Mouse (Mus musculus): ENCODE data around the gene Gemin5.
"Not testable (repeated sequence)": the region's sequence is repeated elsewhere in the genome, so short reads cannot be mapped to it uniquely, and the experiment has no call there.

Gemin5 gene

DNA sequence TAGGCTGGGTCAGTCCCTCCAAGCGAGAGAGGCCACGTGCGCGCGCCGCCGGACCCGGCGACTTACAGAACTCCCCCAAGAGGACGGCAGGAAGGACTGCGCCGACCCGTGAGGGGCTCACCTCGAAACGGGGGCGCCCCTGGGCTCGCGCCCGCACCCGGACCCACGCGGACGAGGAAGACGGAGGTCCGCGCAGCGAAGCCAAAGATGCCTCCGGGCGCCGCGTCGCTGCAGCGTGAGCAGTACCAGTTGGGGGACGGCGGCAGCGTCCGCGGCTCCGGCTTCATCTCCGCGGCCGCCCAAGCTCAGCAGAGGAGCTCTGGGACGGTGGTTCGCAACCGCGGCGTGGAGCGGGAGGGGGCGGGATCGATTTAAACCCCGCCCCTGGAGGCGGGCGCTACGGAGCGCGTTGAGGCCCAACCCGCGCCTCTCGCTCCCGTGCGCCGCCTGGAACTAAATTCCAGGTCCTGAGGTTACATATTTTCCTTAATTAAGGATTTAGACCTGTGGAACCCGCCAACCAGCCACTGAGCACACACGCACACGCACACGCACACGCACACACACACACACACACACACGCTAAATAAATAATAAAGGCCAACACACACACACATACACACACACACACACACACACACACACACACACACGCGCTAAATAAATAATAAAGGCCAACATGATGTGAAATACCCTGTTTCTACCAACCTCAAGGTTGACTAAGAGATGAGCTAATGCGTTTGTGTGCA lies at the start of gene Gemin5:
Gemin5 (minus strand) TSS at position 373 of the 749 bp plus-strand sequence.
- peak; percentile 39 for DNase-seq (ENCODE audit: extremely low read depth, low read depth)

DNA sequence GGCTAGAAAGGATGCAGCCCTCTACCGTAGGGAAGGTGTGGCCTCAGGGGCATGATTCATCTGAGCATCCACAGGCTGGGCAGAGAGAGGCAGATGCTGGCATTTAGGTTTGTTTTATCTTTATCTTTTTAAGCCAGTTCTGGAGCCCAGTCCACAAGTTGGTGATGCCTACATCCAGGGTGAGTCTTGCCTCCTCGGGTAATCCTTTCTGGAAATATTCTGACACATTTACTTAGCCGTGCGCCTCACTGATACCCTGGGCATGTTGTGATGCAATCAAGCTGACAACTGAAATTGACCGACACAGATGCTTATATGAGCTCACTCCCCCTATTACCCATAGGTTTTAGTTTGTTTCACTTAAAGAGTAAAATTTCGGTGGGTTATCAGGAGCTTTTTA lies 48.5 kb upstream of the Gemin5 start:
- DNase-seq (ENCODE audit: extremely low read depth, low read depth), result no peak

DNA sequence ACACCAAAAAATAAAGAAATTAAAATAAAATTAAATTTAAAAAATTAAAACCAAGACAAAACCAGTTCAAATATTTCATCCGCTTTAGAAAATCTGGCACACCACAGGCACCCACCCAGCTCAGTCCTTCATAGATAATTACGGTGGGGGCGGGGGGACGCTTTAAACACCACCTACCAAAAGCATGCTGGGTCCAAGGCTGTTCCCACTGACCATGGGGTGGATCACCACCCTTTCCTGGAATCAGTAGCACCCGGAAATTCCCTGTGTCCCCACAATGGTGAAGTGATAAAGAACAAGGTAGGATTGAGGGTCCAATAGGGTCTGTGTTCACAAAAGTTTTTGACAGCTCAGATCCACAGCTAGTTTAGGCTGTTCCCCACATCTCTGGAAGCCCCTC lies 47.5 kb upstream of the Gemin5 start:
- no peak for DNase-seq (ENCODE audit: extremely low read depth, low read depth)

DNA sequence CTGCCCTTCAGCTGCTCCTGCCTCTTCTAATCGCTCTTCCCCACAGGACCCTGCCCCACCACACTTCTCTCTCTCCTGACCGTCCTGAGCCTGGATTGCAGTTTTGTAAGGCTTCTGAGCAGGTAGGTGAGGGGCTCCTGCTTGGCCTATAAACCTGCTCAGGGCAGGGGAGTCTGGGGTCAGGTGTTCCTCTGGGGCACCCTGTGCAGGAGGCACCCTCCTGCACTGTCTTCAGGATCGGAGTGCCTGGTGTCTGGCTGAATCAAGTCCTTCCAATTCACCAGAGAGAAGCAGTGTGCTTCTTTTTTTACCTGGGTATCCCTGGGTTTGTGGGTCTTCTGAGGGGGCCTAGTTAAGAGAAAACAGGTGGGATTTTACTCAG lies 46.7 kb upstream of the Gemin5 start:
- DNase-seq (ENCODE audit: extremely low read depth, low read depth), result not testable (repeated sequence)

DNA sequence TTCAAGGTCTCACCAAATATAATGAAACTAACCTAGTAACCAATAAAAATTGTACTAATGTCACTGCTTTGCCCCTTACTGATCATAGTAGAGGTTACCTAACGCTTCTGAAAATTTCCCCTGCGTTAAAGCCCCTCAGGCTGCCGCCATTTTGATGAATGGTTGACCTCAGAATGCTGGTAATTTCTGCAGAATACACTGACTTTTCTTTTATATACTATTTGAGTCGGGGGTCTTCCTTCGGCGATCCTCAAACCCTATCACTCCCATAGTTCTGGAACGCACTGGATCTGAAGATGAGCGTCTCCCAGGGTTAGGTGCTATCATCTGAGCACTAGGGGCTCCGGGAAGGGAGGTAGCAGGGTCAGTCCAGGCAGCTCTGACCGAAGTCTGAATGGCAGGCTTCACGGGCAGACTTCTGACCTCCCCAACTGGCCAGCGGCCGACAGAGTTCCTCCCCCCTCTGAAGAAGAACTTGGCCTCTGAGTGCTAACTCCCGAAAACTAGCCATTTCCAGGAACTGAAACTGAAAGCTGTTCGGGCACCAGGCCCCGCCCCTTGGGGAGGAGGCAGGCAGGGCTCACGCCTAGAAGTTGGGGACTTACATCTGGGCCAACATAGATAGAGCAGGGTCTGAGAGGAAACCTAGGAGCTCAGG lies 46.2 kb upstream of the Gemin5 start:
- DNase-seq (ENCODE audit: extremely low read depth, low read depth), result peak; percentile 80

DNA sequence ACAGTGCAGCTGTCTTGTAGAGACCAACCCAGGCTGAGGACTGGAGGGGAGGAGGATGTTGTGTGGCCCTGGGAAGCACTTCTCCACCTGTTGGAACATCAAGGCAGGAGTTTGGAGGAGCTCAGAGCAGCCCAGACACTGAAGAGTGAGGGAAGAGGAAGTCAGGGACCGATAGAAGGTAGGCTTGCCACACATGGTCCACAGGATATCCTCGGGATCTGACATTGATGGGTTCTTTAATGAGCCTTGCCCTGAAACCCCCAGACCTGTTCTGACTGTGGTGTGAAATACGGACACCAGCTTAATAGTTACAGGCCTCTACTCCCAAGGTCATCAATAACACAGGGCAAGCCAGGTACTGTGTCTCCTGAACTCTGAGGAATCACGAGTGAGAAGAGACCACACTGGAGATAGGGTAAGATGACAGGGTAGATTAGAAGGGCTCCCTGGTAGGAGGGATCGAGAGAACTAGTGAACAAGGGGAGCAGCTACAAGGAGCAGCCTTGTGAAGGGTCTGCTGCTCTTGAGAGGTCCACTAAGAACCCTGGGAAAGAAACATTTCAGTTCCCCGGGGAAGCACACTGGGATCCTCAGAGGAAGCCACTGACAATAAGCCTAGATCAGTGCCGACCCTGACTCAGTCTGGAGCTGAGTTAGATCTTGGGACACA lies 45.5 kb upstream of the Gemin5 start:
- DNase-seq (ENCODE audit: extremely low read depth, low read depth), result peak; percentile 62

DNA sequence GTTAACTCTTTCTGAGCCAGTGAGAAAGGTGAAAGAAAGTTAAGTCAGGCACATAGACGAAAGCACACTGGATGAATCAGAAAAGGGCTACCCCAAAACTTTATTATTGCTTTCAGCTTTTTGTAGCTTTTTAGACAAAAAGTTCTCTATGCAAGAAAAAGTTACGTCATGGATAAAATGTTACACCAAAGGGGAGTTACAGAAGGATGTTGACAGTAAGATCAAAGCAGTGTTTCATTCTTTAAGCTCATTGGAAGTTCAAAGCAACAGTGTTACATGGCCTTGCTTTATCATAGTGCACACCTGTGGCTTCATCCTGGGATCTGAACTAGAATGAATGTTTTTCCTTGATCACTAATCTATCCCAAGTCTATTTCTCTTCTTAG lies 43.3 kb upstream of the Gemin5 start:
- DNase-seq (ENCODE audit: extremely low read depth, low read depth), result no peak

DNA sequence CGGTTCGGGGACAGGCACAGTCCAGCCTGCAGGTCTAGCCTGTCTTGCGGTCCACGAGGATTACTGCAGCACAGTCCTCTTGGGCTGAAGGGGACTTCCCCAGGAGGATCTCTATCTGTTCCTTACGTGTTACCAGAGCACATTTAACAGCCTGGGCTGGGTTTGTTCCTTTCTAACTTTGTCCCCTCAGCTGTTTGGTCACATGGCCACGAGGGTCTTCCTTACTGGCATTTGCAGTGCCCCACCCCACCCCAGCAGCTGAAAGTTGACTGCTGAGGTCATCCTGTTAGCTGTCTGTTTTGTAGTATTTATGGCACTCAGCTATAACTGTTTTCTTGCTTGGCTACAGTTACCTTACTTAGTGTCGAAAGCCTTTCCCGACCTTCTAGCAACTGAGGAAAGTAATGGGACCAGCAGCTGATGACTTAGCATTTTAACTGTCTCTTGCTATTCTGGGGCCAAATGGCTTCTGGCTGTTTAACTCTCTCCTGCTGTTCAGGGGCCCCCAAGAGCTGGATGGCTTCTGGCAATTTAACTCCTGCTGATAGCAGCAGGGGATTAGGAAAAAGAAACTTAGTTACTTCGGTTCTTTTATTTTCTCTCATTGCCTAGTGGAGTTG lies 42.8 kb upstream of the Gemin5 start:
- no peak for DNase-seq (ENCODE audit: extremely low read depth, low read depth)

DNA sequence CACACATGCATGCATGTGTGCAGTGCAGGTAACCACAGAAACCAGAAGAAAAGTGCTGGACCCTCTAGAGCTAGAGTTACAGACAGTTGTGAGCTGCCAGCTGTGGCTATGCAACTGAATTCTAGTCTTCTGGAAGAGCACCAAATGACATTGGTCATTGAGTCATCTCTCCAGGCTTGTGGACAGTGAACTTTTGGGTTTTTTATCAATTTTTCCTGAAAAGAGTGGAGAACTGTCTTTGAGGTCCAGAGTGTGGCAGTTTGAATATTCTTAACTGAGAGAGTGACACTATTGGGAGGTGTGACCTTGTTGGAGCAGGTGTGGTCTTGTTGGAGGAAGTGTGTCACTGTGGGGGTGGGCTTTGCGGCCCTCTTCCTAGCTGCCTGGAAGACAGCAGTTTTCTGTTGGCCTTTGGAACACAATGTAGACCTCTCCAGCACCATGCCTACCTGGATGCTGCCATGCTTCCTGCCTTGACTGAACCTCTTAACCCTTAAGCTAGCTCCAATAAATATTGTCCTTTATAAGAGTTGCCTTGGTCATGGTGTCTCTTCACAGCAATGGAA lies 42.1 kb upstream of the Gemin5 start:
- no peak for DNase-seq (ENCODE audit: extremely low read depth, low read depth)

DNA sequence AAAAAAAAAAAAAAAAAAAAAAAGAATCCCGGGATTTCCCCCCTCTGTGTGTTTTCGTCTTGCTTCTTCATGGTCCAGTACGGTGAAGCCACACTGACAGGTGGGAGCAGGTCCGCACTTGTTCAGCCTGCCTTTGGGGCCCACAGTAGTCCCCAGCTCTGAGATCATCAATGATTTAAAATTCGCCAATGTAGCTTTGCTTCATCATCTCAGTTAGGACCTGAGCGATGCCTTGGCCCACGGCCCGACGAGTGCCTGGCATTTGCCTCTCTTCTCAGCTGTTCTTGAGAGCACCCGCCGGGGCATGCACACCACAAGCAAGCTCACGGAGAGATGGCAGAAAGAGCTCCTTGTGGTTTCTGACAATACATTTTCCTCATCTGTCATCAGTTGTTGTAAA lies 32.7 kb upstream of the Gemin5 start:
- DNase-seq (ENCODE audit: extremely low read depth, low read depth), result no peak

DNA sequence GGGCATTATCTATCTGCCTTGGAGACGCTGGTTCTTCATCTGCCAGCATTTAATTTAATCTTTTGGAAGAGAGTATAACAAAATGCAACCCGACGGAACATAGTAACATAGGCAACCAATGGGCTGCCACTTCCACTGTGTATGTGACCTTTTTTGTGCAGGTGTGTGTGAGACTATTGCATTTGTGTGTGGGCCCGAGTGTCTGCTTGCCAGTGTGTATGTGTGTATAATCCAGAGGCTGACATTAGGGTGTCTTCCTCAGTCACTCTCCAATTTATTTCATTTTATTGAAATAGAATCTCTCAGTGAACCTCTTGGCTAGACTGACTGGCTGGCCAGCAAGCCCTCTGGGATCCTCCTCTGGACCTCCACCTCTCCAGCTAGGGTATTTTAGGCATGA lies 31.9 kb upstream of the Gemin5 start:
- DNase-seq (ENCODE audit: extremely low read depth, low read depth), result no peak

DNA sequence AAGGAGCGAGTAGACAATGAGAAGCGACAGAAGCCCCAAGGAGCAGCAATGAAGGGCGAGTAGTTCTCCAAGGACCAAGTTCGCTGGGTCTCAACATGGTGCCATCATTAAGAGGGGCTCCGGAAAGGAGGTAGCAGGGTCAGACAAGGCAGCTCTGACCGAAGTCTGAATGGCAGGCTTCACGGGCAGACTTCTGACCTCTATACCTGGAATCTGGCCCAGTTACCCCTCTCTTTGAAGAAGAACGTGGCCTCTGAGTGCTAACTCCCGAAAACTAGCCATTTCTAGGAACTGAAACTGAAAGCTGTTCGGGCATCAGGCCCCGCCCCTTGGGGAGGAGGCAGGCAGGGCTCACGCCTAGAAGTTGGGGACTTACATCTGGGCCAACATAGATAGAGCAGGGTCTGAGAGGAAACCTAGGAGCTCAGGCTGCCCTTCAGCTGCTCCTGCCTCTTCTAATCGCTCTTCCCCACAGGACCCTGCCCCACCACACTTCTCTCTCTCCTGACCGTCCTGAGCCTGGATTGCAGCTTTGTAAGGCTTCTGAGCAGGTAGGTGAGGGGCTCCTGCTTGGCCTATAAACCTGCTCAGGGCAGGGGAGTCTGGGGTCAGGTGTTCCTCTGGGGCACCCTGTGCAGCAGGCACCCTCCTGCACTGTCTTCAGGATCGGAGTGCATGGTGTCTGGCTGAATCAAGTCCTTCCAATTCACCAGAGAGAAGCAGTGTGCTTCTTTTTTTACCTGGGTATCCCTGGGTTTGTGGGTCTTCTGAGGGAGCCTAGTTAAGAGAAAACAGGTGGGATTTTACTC lies 31.1 kb upstream of the Gemin5 start, which contains the start of the genes Igtp and Irgm2:
Igtp (plus strand) TSS at position 328 of the 809 bp plus-strand sequence.
Irgm2 (plus strand) TSS at position 390 of the 809 bp plus-strand sequence.
- peak; percentile 36 for DNase-seq (ENCODE audit: extremely low read depth, low read depth)

DNA sequence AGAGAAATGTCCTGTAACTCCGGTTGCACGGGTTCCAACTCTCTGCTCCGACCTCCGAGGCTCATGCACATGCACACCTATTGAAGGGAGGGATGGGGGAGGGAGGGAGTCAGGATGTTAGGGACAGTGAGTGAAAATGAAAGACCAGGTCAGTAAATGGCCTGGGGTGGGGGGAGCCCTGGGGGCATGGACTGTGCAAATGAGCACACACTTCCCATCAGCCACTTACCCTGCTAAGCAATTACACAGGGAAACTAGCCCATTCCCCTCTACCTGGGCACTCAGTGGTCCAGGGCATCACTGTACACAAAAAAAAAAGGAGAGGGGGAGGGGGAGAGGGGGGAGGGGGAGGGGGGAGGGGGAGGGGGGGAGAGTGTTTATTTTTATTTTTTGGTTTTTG lies 30.3 kb upstream of the Gemin5 start:
- DNase-seq (ENCODE audit: extremely low read depth, low read depth), result no peak

DNA sequence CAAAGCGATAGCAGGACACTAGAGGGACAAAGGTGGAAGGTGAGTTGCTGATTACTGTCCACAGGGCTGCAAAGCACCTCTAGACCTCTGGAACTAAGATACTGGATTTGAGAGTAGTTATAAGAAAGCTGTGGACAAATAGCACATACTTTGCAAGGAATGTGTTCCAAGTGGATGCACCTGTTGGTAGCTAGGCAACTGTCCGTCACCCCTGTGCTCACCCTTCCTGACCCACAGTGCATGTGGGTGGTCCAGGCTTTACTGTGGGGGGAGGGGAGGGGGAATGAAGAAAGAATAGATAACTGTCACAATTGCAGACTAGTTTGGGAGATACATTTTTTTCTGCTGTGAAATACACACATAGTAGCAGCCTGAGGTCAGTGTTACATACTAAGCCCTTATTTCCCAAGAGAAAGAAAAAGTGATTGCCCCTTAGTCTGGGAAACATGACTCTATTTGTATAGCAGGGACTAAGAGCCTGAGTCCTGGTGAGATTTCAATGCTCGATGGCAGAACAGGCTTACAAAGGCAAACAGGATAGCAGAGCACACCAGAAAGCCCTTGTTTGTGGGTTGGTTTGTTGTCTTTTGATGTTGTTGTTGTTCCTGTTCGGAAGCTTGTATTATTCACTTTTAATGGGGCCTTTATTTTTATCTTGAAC lies 25.7 kb upstream of the Gemin5 start:
- DNase-seq (ENCODE audit: extremely low read depth, low read depth), result no peak

DNA sequence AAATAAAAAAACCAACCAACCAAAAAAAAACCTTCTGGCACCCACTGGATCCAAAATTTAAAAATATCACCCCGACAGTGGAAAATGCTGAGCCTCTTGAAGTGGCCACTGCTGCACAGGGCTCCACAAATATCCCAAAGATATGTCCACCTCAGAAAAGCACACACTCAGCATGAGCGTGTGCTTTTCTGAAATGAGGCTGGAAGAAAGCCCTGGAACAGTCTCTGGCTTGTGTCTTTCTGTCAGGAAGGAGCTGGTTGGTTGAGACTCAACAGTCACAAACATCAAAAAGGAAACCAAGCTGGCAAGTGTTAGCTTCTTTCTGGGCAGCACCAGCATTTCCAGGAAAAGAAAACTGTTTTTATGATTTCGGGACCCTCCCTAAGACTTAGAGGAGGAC lies 25.0 kb upstream of the Gemin5 start:
- DNase-seq (ENCODE audit: extremely low read depth, low read depth), result no peak

DNA sequence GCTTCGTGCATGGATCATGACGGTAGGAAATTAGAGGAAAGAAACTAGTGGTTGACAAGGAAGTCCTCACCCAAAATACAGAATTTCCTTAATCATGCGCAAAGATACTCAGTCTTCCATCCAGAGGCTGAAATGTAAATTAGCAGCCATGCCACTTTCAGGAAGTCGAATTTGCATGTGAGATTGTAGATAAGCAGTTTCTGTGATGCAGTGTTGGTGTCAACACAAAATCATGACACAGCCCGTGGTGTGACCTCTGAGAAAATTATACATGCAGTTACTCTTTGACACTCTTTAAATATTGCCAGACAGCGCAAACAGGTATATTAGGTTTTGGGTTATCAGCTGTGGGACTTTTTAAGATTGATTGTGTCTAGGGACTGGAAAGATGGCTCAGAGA lies 21.3 kb upstream of the Gemin5 start:
- no peak for DNase-seq (ENCODE audit: extremely low read depth, low read depth)

DNA sequence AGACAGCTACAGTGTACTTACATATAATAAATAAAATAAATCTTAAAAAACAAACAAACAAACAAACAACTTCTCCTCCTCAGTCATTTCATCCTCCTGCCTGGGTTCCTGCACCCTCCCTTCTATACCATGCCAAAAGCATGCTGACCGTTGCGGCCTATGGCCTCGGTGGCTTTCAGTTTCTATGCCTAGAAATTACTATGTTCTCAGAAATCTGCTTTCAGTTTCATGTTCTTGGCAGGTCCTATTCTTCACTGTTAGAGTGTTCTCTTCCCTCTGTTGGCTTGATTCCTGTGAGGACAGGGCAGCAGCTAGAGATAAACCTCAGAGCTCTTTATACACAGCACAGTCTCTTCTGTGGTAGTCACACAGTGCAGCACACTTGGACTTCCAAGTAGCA lies 15.2 kb upstream of the Gemin5 start:
- DNase-seq (ENCODE audit: extremely low read depth, low read depth), result no peak

DNA sequence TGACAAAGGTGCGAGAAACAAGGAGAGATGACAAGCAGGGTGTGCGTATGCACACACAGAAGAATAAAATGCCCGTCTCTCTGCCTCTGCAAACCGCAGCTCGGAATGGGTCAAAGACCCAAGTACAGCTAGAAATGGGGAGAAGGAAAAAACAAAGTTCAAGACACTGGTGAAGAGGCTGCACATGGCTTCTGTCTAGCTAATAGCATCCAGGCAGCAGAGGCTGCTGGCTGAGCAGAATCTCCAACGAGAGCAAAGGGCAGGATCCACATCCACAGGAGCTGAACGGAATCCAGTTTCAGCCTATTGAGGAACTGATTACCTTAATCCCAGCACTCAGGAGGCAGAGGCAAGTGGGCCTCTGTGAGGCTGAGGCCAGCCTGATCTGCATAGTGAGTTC lies 12.4 kb upstream of the Gemin5 start:
- no peak for DNase-seq (ENCODE audit: extremely low read depth, low read depth)

DNA sequence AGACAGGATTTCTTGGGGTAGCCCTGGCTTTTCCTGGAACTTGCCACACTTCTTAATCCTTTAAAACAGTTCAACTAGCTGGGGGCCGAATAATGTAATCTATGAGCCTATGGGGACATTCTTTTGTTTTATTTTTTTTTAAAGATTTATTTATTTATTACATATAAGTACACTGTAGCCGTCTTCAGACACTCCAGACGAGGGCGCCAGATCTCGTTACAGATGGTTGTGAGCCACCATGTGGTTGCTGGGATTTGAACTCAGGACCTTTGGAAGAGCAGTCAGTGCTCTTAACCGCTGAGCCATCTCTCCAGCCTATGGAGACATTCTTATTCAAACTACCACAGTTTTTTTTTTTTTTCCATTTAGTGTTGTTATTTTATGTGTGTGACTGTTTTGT lies 11.6 kb upstream of the Gemin5 start:
- not testable (repeated sequence) for DNase-seq (ENCODE audit: extremely low read depth, low read depth)

DNA sequence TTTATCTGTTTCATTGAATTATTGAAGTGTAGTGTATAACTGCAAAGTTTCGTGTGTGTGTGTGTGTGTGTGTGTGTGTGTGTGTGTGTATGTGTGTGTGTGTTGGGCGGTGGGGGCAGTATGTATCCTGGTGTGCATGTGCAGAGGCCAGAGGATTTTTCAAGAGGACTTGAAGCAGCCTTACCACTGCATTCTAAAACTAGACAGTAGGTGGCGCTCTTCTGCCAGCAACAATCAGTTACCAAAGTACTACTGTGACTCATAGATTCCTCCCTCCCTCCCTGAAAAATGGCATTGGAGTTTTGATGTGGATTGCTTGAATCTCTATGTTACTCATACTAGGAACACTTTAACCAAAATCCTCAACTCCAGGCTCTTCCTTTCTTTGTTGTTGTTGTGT lies 11.2 kb upstream of the Gemin5 start:
- peak; percentile 74 for DNase-seq (ENCODE audit: extremely low read depth, low read depth)

Measured in MEL-GATA-1-ER (cell line).